Mouse (Mus musculus): ENCODE measurements around the gene Hmgb1.

- no peak for TF ChIP-seq POLR2A (IDR thresholded peaks at IDR 0.05; ENCODE audit: insufficient read length, low read depth)
- TF ChIP-seq MAX (IDR thresholded peaks at IDR 0.05; ENCODE audit: low read depth) = no peak
- no peak for TF ChIP-seq POLR2AphosphoS2 (IDR thresholded peaks at IDR 0.05; ENCODE audit: insufficient read length, low read depth)
- no peak for TF ChIP-seq USF1 (IDR thresholded peaks at IDR 0.05; ENCODE audit: low read depth)
- TF ChIP-seq TCF12 (IDR thresholded peaks at IDR 0.05; ENCODE audit: insufficient read depth, poor library complexity, severe bottlenecking) = no peak
- no peak for TF ChIP-seq E2F4 (IDR thresholded peaks at IDR 0.05; ENCODE audit: insufficient read depth)
- TF ChIP-seq REST (IDR thresholded peaks at IDR 0.05; ENCODE audit: insufficient read depth, insufficient read length) = no peak
- no peak for TF ChIP-seq MYOD1 (IDR thresholded peaks at IDR 0.05; ENCODE audit: control insufficient read depth in 1 of 3, insufficient read length in 2 of 3, low read depth in 2 of 3)
These were observed 179.2 kb downstream of the Hmgb1 start for GRCm38 (mm10) chr5:149005083-149005482.
